Mouse (Mus musculus) ES-E14 (cell line): ENCODE data around the gene Klb. TPM values are rescaled to one million over a fixed set of nuclear protein-coding genes. Genes with fewer than 3 reads are reported as not detected.

Source experiments
- DNase-seq: peaks from one replicate; pipeline ENCODE4 v3.0.0-alpha.2; 2013; ENCODE audit warnings: low read depth, low spot score
- H3K27ac ChIP-seq: 2 replicates; pipeline ENCODE4 v1.5.1; 2012; ENCODE audit warnings: low read depth, mild to moderate bottlenecking, low read length, moderate library complexity, mixed read lengths; ENCODE audit not compliant: poor library complexity, insufficient read depth, severe bottlenecking
- H3K36me3 ChIP-seq: 2 replicates; pipeline ENCODE4 v1.6.1; 2012; ENCODE audit warnings: mild to moderate bottlenecking, low read length, moderate library complexity, mixed read lengths; ENCODE audit not compliant: control insufficient read depth, poor library complexity, insufficient read depth, severe bottlenecking
- H3K4me1 ChIP-seq, 2 experiments: fragments of 150-350 bp in 1 of 2; sonication (generic) in 1 of 2; 2 replicates each; pipeline ENCODE4 v1.6.1; 2012; ENCODE audit warnings: low read length in 2 of 2, mild to moderate bottlenecking in 1 of 2, mixed read lengths in 1 of 2; ENCODE audit not compliant: control insufficient read depth in 2 of 2, insufficient read depth in 2 of 2, poor library complexity in 1 of 2
- H3K4me3 ChIP-seq, 2 experiments: fragments of 150-350 bp in 1 of 2; sonication (generic) in 1 of 2; 2 replicates each; pipeline ENCODE4 v1.5.1; 2012; ENCODE audit warnings: low read length in 2 of 2, low read depth in 1 of 2, mild to moderate bottlenecking in 1 of 2, mixed read lengths in 1 of 2; ENCODE audit not compliant: insufficient read depth in 1 of 2, poor library complexity in 1 of 2, severe bottlenecking in 1 of 2
- H3K9ac ChIP-seq: 2 replicates; pipeline ENCODE4 v1.6.1; 2012; ENCODE audit warnings: low read depth, mild to moderate bottlenecking, low read length, mixed read lengths; ENCODE audit not compliant: poor library complexity, insufficient read depth, severe bottlenecking
- H3K9me3 ChIP-seq: fragments of 150-350 bp; sonication (generic); 2 replicates; pipeline ENCODE4 v1.6.1; 2012; ENCODE audit warnings: low read depth, mild to moderate bottlenecking, low read length; ENCODE audit not compliant: control insufficient read depth, insufficient read depth
- CHD2 ChIP-seq: IDR thresholded peaks from 2 replicates; pipeline ENCODE4 v1.6.1; 2014; ENCODE audit warnings: mild to moderate bottlenecking, low read depth, low read length, inconsistent platforms
- HCFC1 ChIP-seq: IDR thresholded peaks from 2 replicates; pipeline ENCODE4 v1.6.1; 2012; ENCODE audit warnings: low read length, inconsistent platforms, borderline replicate concordance; ENCODE audit not compliant: insufficient read depth
- MAFK ChIP-seq: IDR thresholded peaks from 2 replicates; pipeline ENCODE4 v1.6.1; 2014; ENCODE audit warnings: mild to moderate bottlenecking, low read depth, low read length, inconsistent platforms; ENCODE audit not compliant: insufficient read depth
- ZC3H11A ChIP-seq: IDR thresholded peaks from 2 replicates; pipeline ENCODE4 v1.6.1; 2012; ENCODE audit warnings: low read depth, mild to moderate bottlenecking, inconsistent platforms, low read length, borderline replicate concordance
- ZNF384 ChIP-seq: IDR thresholded peaks from 2 replicates; pipeline ENCODE4 v1.6.1; 2012; ENCODE audit warnings: low read depth, low read length, inconsistent platforms
- in situ Hi-C, 2 experiments: fragments of 600-800 bp; cut with MboI; formaldehyde crosslinking; loops; one replicate each; pipeline ENCODE4 v1.15.1; 2025; ENCODE audit warnings: low sequenced_read_pairs in 2 of 2, inconsistent platforms in 1 of 2; ENCODE audit not compliant: unreplicated experiment in 2 of 2
- total RNA-seq: library from RNA; depleted of rRNA; stranded (reverse); fragments of 300-350 nt; gene quantifications from 2 replicates; pipeline ENCODE4 v1.2.3, GENCODE M21; 2012; rRNA removed

Klb gene
- total RNA-seq, 1 experiment = 3.6 TPM

- DNase-seq = no peak
- H3K36me3 ChIP-seq = no peaks in the 10 kb centered on the region; the same call in 1 of the 2 replicates
- peak overlapping the region; percentile 53 for H3K9ac ChIP-seq
- H3K27ac ChIP-seq = peak overlapping the region; percentile 58; the same call in 1 of the 2 replicates
- H3K9me3 ChIP-seq = no peaks in the 10 kb centered on the region
- in situ Hi-C loops = no loop called here
- TF ChIP-seq MAFK (peak; percentile 84), ZC3H11A (no peak)
- H3K4me1 ChIP-seq = peaks cover 0 to 5% of the 10 kb centered on the region in 2 experiments; a peak in 1 of 4 replicates
- 0 out of 4 replicates have a peak overlapping the region, but pooled peaks of 1 of the 2 experiments have one; percentile 3 for H3K4me3 ChIP-seq
These were observed 80.2 kb downstream of the Klb start for GRCm38 (mm10) chr5:65428321-65428720.

- no peak overlapping the region for H3K9ac ChIP-seq
- TF ChIP-seq HCFC1 (no peak), ZC3H11A (no peak), MAFK (no peak), CHD2 (no peak), ZNF384 (no peak)
- H3K4me3 ChIP-seq = no peak overlapping the region
- no peaks in the 10 kb centered on the region for H3K9me3 ChIP-seq
- H3K4me1 ChIP-seq = peaks cover 0 to 5% of the 10 kb centered on the region in 2 experiments; a peak in 1 of 4 replicates
- H3K36me3 ChIP-seq = no peaks in the 10 kb centered on the region; the same call in 1 of the 2 replicates
- H3K27ac ChIP-seq = no peak overlapping the region
- DNase-seq = no peak
- in situ Hi-C loops = no loop called here
These were observed 81.3 kb downstream of the Klb start for GRCm38 (mm10) chr5:65429441-65429840.

Other genes with a start within 250 kb of the Klb start
- 5.0 and 5.2 TPM in 2 replicates for gene Klhl5, start 240.8 kb upstream of the Klb start, total RNA-seq
- gene Wdr19, start 148.6 kb upstream of the Klb start, total RNA-seq = 5.3 and 5.7 TPM in 2 replicates
- gene Rfc1, start 12.6 kb upstream of the Klb start, total RNA-seq = 53.4 and 70.5 TPM in 2 replicates
- 1,957 and 1,967 TPM in 2 replicates for gene Rpl9, start 43.1 kb downstream of the Klb start, total RNA-seq
- gene Lias, start 43.2 kb downstream of the Klb start, total RNA-seq = 38.8 and 52.8 TPM in 2 replicates
- 6.9 and 15.8 TPM in 2 replicates for gene Ugdh, start 87.6 kb downstream of the Klb start, total RNA-seq
- not detected in 2 replicates for gene Gm43552, start 144.5 kb downstream of the Klb start, total RNA-seq
- gene Smim14, start 188.9 kb downstream of the Klb start, total RNA-seq = 18.9 and 23.5 TPM in 2 replicates
- gene Ube2k, start 188.9 kb downstream of the Klb start, total RNA-seq = 77.1 and 101 TPM in 2 replicates